Mouse (Mus musculus) midbrain, postnatal 0 days (tissue): Measurements from ENCODE around the gene Spcs2. TPM values are rescaled to one million over a fixed set of nuclear protein-coding genes. Genes with fewer than 3 reads are reported as not detected.
"Not testable (repeated sequence)": the region's sequence is repeated elsewhere in the genome, so short reads cannot be mapped to it uniquely, and the experiment has no call there.

ENCODE experiments used
- ATAC-seq: fragments of 200-750 bp; cut with Nextera tagmentation; 2 replicates; pipeline ENCODE4 v1.8.0; 2017; ENCODE audit warnings: moderate number of reproducible peaks, mild to moderate bottlenecking, moderate TSS enrichment, moderate library complexity; ENCODE audit not compliant: low FRiP score
- DNase-seq: peaks from one replicate; pipeline ENCODE4 v3.0.0-alpha.2; 2015; ENCODE audit warnings: low spot score
- H3K27ac ChIP-seq: fragments of 300-500 bp; sonication (generic); 2 replicates; pipeline ENCODE4 v1.5.1; 2014; ENCODE audit warnings: low read depth, mild to moderate bottlenecking, low read length, mixed read lengths
- H3K27me3 ChIP-seq: fragments of 300-500 bp; sonication (generic); 2 replicates; pipeline ENCODE4 v1.6.1; 2014; ENCODE audit warnings: low read length, control low read depth, mixed read lengths; ENCODE audit not compliant: insufficient read depth
- H3K36me3 ChIP-seq: fragments of 300-500 bp; sonication (generic); 2 replicates; pipeline ENCODE4 v1.6.1; 2014; ENCODE audit warnings: low read length, control low read depth, mixed read lengths; ENCODE audit not compliant: insufficient read depth
- H3K4me1 ChIP-seq: fragments of 300-500 bp; sonication (generic); 2 replicates; pipeline ENCODE4 v1.6.1; 2014; ENCODE audit warnings: mild to moderate bottlenecking, control low read depth, antibody characterized with exemption, low read length, mixed read lengths; ENCODE audit not compliant: insufficient read depth
- H3K4me2 ChIP-seq: fragments of 300-500 bp; sonication (generic); 2 replicates; pipeline ENCODE4 v1.6.1; 2014; ENCODE audit warnings: low read depth, mild to moderate bottlenecking, low read length, mixed read lengths; ENCODE audit not compliant: poor library complexity, severe bottlenecking
- H3K4me3 ChIP-seq: fragments of 300-500 bp; sonication (generic); 2 replicates; pipeline ENCODE4 v1.5.1; 2014; ENCODE audit warnings: low read depth, mild to moderate bottlenecking, low read length, moderate library complexity
- H3K9ac ChIP-seq: fragments of 300-500 bp; sonication (generic); replicated peaks from 2 replicates; pipeline ENCODE4 v1.6.1; 2014; ENCODE audit warnings: mild to moderate bottlenecking, low read length, moderate library complexity, mixed read lengths; ENCODE audit not compliant: poor library complexity, severe bottlenecking
- H3K9me3 ChIP-seq: fragments of 300-500 bp; sonication (generic); 2 replicates; pipeline ENCODE4 v1.6.1; 2016; ENCODE audit warnings: low read length, control low read depth
- CTCF ChIP-seq: IDR thresholded peaks from 2 replicates; pipeline ENCODE4 v1.5.1; 2016; ENCODE audit warnings: antibody characterized with exemption, mild to moderate bottlenecking
- WGBS: fragments of 180-500 bp; shearing (Covaris S2); extraction: QIAGEN DNeasy Blood & Tissue Kit; methylation state at CpG from one replicate; pipeline ENCODE4 v1.1.7; 2014; 5-methylcytosine and 5-hydroxymethylcytosine counted together
- polyA plus RNA-seq: library from polyadenylated mRNA; unstranded; fragments of >200 nt; fragmentation: Nextera tagmentation; extraction: Ambion mirVana; gene quantifications from 2 replicates; pipeline ENCODE4 v1.2.1, GENCODE M21; 2015
- total RNA-seq: library from RNA; depleted of rRNA; stranded (reverse); fragments of >200 nt; gene quantifications from 2 replicates; pipeline ENCODE4 v1.2.3, GENCODE M21; 2014

Spcs2 gene
- total and polyA plus RNA-seq, 2 experiments from 2014 or later: 119 to 264 TPM

DNA sequence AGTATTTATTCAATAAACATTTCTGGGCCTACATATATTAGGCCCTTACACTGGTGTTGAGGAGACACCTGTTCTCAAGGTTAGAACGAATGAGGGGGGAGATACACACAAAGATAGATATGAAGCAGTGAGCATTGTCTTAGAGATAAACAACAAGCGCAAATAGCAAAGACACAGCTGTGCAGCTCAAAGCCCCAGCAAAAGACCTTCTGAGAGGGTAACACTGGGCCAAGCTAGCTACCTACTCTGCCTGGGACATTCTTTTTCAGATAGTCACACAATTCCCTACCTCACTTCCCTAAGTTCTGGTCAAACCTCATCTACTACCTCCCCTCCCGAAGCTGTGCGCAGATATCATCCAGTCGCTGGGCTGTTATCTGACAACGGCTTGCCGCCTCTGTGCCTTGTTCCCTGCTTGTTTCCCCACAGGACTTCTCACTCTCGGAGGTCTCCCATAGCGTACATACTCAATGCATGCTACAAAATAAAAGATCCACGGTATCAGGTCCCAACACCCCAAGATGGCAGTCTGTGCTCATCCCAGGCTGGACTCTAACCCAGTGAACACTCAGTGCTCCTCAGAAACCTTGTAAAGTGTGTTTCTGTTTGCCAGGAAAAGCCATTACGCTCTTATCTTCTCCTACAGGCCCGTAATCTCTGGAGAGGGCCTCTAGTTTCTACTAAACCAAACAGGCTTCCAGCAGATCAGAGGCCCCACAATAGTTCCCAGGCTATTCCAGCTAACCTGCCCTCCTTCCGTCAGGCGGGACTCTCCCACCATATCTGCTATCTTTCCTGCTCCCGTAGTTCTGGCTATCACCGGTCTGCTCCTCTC, 38.4 kb downstream of the Spcs2 start:
- H3K4me3 ChIP-seq: no peak overlapping the region
- TF ChIP-seq CTCF: no peak
- no peak overlapping the region for H3K27ac ChIP-seq
- ATAC-seq (no peak), DNase-seq (no peak)
- H3K4me2 ChIP-seq: no peak overlapping the region
- H3K9ac ChIP-seq: no peak overlapping the region
- no peaks in the 10 kb centered on the region for H3K9me3 ChIP-seq
- no peaks in the 10 kb centered on the region for H3K27me3 ChIP-seq
- H3K36me3 ChIP-seq: no peaks in the 10 kb centered on the region
- no peaks in the 10 kb centered on the region for H3K4me1 ChIP-seq
- 93% methylated on average over 16 of the region's 16 CpGs for WGBS

DNA sequence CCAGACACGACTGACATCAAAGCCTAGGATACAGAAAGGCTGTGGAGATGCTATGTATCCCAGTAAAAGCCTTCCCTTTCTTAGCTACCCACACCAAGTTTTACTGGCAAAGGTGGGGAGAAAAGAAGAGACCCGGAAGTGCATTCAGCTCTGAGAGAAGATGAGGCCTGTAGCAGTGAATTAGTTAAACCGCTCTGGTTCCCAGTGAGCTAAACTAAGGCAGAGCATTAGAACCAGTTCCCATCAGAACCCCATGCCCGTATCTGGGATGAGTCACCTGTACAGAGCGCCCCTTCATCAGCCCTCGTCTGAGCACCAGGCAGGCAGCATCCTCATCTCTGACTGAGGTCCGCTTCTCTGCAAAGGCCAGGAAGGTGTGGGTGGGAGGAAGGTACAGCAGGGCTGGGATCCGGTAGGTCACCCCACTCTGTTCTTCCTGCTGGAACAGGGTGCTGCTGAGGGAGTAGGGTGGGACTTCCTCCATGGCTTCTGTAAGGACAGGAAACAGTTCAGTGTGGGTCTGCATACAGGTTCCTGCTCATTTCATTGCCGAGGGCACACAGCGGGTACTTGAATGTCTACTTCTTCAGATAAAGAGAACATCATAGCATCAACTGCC, 40.1 kb downstream of the Spcs2 start:
- H3K4me2 ChIP-seq: no peak overlapping the region
- H3K36me3 ChIP-seq: no peaks in the 10 kb centered on the region
- H3K9ac ChIP-seq: no peak overlapping the region
- 85% methylated on average over 10 of the region's 10 CpGs for WGBS
- no peak overlapping the region for H3K4me3 ChIP-seq
- H3K27ac ChIP-seq: no peak overlapping the region
- no peaks in the 10 kb centered on the region for H3K9me3 ChIP-seq
- no peaks in the 10 kb centered on the region for H3K4me1 ChIP-seq
- TF ChIP-seq CTCF: no peak
- DNase-seq (no peak), ATAC-seq (no peak)
- H3K27me3 ChIP-seq: no peaks in the 10 kb centered on the region

DNA sequence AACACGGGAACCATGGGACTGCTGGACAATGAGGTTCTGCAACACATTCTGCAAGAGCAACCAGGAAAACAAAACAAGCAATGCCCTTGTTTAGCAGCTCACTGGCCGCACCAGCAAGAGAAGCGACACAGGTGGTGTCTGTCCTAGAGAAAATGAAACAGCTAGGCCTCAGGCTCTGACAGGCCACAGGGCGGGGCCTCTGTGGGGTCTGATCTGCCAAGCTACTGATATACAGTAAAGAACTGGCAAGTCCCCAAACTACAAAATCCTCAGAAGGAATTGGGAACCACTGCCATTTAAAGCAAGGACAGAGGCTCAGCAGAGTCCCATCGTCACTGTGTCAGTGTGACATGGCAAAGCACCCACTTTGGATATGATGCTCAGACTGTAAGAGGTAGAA, 40.8 kb downstream of the Spcs2 start:
- Histone ChIP-seq H3K4me1 (no peaks in the 10 kb centered on the region), H3K9ac (no peak overlapping the region), H3K4me3 (no peak overlapping the region), H3K27me3 (no peaks in the 10 kb centered on the region), H3K4me2 (no peak overlapping the region), H3K27ac (no peak overlapping the region), H3K36me3 (no peaks in the 10 kb centered on the region), H3K9me3 (no peaks in the 10 kb centered on the region)
- ATAC-seq (no peak), DNase-seq (no peak)
- WGBS: 89% methylated on average over 5 of the region's 5 CpGs
- TF ChIP-seq CTCF: no peak

DNA sequence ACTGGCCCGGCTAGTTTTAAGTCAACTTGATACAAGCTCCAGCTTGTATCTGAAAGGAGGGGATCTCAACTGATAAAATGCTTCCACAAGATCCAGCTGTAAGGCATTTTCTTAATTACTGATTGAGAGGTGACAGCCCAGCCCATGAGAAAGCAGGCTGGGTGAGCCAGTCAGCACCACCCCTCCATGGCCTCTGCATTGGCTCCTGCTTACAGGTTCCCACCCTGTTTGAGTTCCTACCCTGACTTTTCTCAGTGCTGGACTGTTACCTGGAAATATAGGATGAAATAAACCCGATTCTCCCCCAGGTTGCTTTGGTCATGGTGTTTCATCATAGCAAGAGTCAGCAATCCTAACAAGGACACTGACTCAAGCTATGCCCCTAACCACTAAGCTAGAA, 41.3 kb downstream of the Spcs2 start:
- Histone ChIP-seq H3K27ac (no peak overlapping the region), H3K9ac (no peak overlapping the region), H3K36me3 (no peaks in the 10 kb centered on the region), H3K9me3 (no peaks in the 10 kb centered on the region), H3K4me2 (no peak overlapping the region), H3K27me3 (no peaks in the 10 kb centered on the region), H3K4me3 (no peak overlapping the region), H3K4me1 (no peaks in the 10 kb centered on the region)
- no peak for TF ChIP-seq CTCF
- 84% methylated on average over 2 of the region's 2 CpGs for WGBS
- DNase-seq (no peak), ATAC-seq (no peak)

DNA sequence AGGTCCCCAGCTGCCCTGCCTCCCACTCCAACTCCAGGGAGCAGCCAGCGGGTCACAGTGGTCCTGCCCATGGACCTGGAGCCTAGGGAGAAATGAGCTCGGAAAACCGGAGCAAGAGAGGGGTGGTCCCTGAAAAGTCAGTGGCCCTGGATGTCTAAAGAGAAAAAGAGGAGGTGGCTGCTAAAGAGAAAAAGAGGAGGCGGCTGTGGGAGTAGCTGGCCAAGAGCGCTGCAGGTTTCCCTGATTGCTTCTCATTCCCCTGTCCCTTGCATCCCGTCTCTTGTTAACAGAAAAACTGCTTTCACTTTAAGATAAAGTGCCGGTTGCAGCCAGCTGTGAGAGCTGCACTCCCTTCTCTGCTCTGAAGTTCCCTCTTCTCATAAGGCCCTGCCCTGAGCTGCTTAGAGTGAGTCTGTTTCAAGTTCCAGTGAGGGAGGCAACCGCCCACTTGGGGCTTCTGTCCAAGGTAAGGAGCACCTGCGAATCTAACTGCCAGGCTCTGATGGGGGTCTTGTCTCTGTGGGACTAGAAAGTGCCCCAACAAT, 45.0 kb downstream of the Spcs2 start:
- not testable (repeated sequence) for H3K27me3 ChIP-seq, H3K4me1 ChIP-seq, H3K4me2 ChIP-seq, H3K9ac ChIP-seq, H3K36me3 ChIP-seq, DNase-seq, ATAC-seq, H3K4me3 ChIP-seq, H3K27ac ChIP-seq, H3K9me3 ChIP-seq
- WGBS: 25% methylated on average over 9 of the region's 9 CpGs

DNA sequence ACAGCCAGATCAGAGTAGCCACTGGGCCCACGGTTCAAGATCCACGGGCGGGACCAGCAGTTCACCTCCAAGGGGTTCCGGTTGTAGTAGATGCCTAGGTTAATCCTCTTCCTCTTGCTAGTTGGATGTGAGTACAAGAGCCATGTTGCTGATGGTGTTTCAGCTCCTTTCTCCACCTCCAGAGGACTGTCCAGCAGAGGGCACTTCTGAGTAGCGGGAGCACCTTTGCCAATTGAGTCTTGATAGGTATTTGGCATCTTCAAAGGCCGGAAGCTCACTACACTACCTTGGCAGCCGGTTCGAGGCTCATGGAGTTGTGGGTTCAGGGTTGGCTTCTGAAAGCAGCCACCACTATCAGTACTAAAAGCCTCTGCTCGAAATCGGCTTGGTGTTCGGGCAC, 49.9 kb downstream of the Spcs2 start:
- no peak for DNase-seq
- Histone ChIP-seq H3K27me3 (no peaks in the 10 kb centered on the region), H3K9me3 (no peaks in the 10 kb centered on the region), H3K4me2 (no peak overlapping the region), H3K36me3 (no peaks in the 10 kb centered on the region), H3K9ac (no peak overlapping the region), H3K4me3 (no peak overlapping the region), H3K27ac (no peak overlapping the region), H3K4me1 (no peaks in the 10 kb centered on the region)
- ATAC-seq: no peak
- peak; percentile 54 for TF ChIP-seq CTCF
- WGBS: 90% methylated on average over 11 of the region's 11 CpGs
